Mouse (Mus musculus): ENCODE measurements around the gene Wdr48.

DNA sequence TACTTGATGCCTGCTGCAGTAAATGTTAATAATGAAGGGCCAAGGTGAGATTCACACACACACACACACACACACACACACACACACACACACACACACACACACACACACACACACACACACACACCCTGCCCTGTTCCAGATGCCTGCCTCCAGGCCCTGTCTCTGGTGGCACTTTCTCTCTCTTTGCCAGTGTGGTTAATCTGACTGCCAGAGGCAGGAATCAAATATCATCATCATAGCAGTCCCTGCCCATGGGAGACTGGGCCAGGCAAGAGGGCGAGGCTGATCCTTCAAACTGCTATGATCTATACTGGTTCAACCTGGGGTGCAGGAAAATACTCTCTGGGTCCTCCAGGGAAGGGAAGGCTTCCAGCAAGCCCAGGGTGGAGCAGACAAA is 25.2 kb downstream of the Wdr48 start:
- TF ChIP-seq CTCF (conservative IDR thresholded peaks at IDR 0.05; ENCODE audit: low read length) (no peak), NANOG (IDR thresholded peaks at IDR 0.05; ENCODE audit: borderline replicate concordance, low read length) (no peak)

Measured in E14TG2a.4 (cell line).